Mouse (Mus musculus) heart, adult 2 months (tissue): ENCODE data around the gene Odf2. TPM values are rescaled to one million over a fixed set of nuclear protein-coding genes. Genes with fewer than 3 reads are reported as not detected.

Source experiments
- DNase-seq, 2 experiments: peaks; one replicate each; pipeline ENCODE4 v3.0.0; 2021
- H3K27ac ChIP-seq: fragments of 200-600 bp; 2 replicates; pipeline ENCODE4 v1.8.1; 2022
- H3K27me3 ChIP-seq: fragments of 200-500 bp; 2 replicates; pipeline ENCODE4 v1.6.1; 2012; ENCODE audit warnings: mild to moderate bottlenecking, low read length, inconsistent platforms, mixed read lengths; ENCODE audit not compliant: control insufficient read depth, insufficient read depth
- H3K36me3 ChIP-seq: fragments of 200-500 bp; 2 replicates; pipeline ENCODE4 v1.6.1; 2012; ENCODE audit warnings: low read length, inconsistent platforms; ENCODE audit not compliant: control insufficient read depth, insufficient read depth
- H3K4me1 ChIP-seq: fragments of 200-500 bp; 2 replicates; pipeline ENCODE4 v1.6.1; 2011; ENCODE audit warnings: low read length; ENCODE audit not compliant: control insufficient read depth, insufficient read depth
- H3K4me3 ChIP-seq: fragments of 200-600 bp; 2 replicates; pipeline ENCODE4 v1.8.1; 2022
- H3K79me2 ChIP-seq: fragments of 200-500 bp; replicated peaks from 2 replicates; pipeline ENCODE4 v1.6.1; 2012; ENCODE audit warnings: mild to moderate bottlenecking, inconsistent platforms, low read length, moderate library complexity, mixed read lengths; ENCODE audit not compliant: control insufficient read depth, insufficient read depth
- H3K9ac ChIP-seq: fragments of 200-500 bp; 2 replicates; pipeline ENCODE4 v1.6.1; 2012; ENCODE audit warnings: low read depth, mild to moderate bottlenecking, control low read depth, inconsistent platforms, low read length, mixed read lengths
- CTCF ChIP-seq: fragments of 200-600 bp; IDR thresholded peaks from 2 replicates; pipeline ENCODE4 v1.8.1; 2022; ENCODE audit warnings: antibody characterized with exemption, mild to moderate bottlenecking, moderate library complexity
- EP300 ChIP-seq: fragments of 200-500 bp; IDR thresholded peaks from 2 replicates; pipeline ENCODE4 v1.6.1; 2011; ENCODE audit warnings: low read depth, low read length, control low read depth; ENCODE audit not compliant: insufficient read depth
- POLR2A ChIP-seq: fragments of 200-500 bp; IDR thresholded peaks from 2 replicates; pipeline ENCODE4 v1.6.1; 2011; ENCODE audit warnings: mild to moderate bottlenecking, low read depth, low read length, control low read depth; ENCODE audit not compliant: insufficient read depth
- WGBS: fragments of 180-500 bp; shearing (Covaris S2); methylation state at CpG from one replicate; pipeline ENCODE4 v1.1.7; 2018; 5-methylcytosine and 5-hydroxymethylcytosine counted together
- intact Hi-C: fragments of 180-260 bp; cut with DNase I; formaldehyde crosslinking; loops from one replicate; pipeline ENCODE4 v1.15.1; 2025
- polyA plus RNA-seq: library from polyadenylated mRNA; depleted of rRNA; stranded (reverse); fragments of >200 nt; gene quantifications from 2 replicates; pipeline ENCODE4 v1.2.3, GENCODE M21; 2012
- total RNA-seq, 2 experiments: library from RNA; stranded (reverse); gene quantifications; 2 replicates each; pipeline ENCODE4 v1.2.3; 2021

Gene Odf2
- total and polyA plus RNA-seq, 3 experiments: 16.6 to 22.3 (median 20.1) TPM

- Histone ChIP-seq H3K36me3 (no peaks in the 10 kb centered on the region), H3K9ac (no peak overlapping the region), H3K4me1 (no peaks in the 10 kb centered on the region), H3K4me3 (no peak overlapping the region), H3K27ac (no peak overlapping the region), H3K27me3 (no peaks in the 10 kb centered on the region), H3K79me2 (no peaks in the 10 kb centered on the region)
- WGBS: 5% methylated on average over 5 of the region's 5 CpGs
- TF ChIP-seq EP300 (0 out of 2 replicates have a peak, but pooled peaks have one; percentile 22), POLR2A (no peak), CTCF (peak; percentile 75)
- intact Hi-C loops: loop anchor here (2.0 kb wide), 1 partner anchor 42 kb away; no protein-coding TSS in a partner anchor
- peak in 1 of 2 experiments; percentile 44 for DNase-seq
Measured at GRCm38 (mm10) chr2:29858748-29859473, 30.1 kb upstream of the Odf2 start.

DNA sequence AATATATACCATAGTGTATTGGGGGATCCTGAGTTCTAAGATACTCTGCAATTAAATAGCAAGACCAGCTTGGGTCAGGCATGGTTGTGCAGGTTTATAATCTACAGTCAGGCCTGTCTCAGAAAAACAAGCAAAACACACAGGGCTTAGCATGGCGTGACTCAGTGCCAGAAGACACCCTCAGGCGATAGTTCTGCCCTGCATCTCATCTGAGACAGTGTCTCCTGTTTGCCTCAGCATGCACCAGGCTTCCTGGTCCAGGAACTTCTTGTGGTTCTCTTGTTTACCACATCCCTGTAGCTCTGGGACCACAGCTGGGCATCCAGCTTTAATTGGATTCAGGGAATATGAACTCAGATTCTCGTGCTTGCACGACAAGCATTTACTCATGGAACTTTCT is 23.9 kb upstream of the Odf2 start:
- no peak overlapping the region for H3K27ac ChIP-seq
- no peaks in the 10 kb centered on the region for H3K4me1 ChIP-seq
- intact Hi-C loops: no loop called here
- 77% methylated on average over 4 of the region's 4 CpGs for WGBS
- no peaks in the 10 kb centered on the region for H3K27me3 ChIP-seq
- no peaks in the 10 kb centered on the region for H3K36me3 ChIP-seq
- DNase-seq: no peak
- no peaks in the 10 kb centered on the region for H3K79me2 ChIP-seq
- no peak for TF ChIP-seq EP300
- no peak for TF ChIP-seq CTCF
- no peak for TF ChIP-seq POLR2A
- no peak overlapping the region for H3K4me3 ChIP-seq
- H3K9ac ChIP-seq: no peak overlapping the region

- H3K36me3 ChIP-seq: no peaks in the 10 kb centered on the region
- peak within 1 kb of the TSS; percentile 68 for H3K9ac ChIP-seq
- H3K27ac ChIP-seq: peak within 1 kb of the TSS; percentile 57
- H3K27me3 ChIP-seq: no peaks in the 10 kb centered on the region
- H3K4me1 ChIP-seq: no peaks in the 10 kb centered on the region
- DNase-seq: peak; percentile 87
- 1% methylated on average over 43 of the region's 44 CpGs for WGBS
- no peaks in the 10 kb centered on the region for H3K79me2 ChIP-seq
- H3K4me3 ChIP-seq: peak within 1 kb of the TSS; percentile 59
- TF ChIP-seq EP300 (peak; percentile 81), CTCF (peak; percentile 99; the same call in 1 of the 2 replicates), POLR2A (0 out of 2 replicates have a peak, but pooled peaks have one; percentile 6)
- intact Hi-C loops: loop anchor here (1.0 kb wide), 1 partner anchor 108 kb away; no protein-coding TSS in a partner anchor
Measured at GRCm38 (mm10) chr2:29868949-29869645, 19.9 kb upstream of the Odf2 start, which contains the start of gene Cercam. TSS of gene Cercam (plus strand) at chr2:29869164.

DNA sequence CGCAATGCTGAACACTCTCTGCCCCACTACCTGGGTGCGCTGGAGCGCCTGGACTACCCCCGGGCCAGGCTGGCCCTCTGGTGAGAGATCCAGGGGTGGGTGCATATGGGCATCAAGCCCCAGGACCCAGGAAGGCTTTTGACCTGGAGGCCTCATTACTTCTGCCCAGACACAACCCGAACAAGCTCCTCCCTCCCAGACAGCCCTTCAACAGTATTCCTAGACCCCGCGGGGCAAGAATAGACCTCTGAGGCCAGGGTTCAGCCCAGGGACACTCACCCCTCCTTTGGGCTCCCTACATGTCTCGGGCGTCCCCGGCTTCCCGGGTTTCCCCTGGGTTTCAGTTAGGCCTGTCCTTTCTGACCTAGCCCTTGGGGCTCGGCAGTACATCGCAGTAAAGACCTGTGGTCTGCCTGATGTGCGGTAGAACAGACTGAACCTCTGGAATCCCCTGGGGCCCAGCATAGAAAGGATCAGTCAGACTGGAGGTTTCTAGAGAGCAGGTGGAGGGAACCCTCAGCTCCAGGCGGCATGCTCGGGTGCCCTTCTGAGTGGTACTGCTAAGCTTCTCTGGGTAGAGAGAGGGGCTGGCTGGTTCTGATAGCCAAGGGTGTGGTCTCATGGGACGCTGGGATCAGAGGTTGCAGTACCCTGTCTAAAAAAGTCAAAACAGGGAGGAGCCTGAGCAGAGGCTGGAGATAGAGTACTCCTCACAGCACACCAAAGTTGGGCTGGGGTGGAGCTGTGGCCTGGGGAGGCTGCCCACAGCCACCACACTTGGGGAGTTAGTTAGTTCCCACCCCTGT is 19.2 kb upstream of the Odf2 start:
- H3K27ac ChIP-seq: peak overlapping the region; percentile 57
- 26% methylated on average over 17 of the region's 17 CpGs for WGBS
- H3K79me2 ChIP-seq: no peaks in the 10 kb centered on the region
- no peak for TF ChIP-seq CTCF
- no peak for TF ChIP-seq EP300
- TF ChIP-seq POLR2A: no peak
- intact Hi-C loops: loop anchor here (1.0 kb wide), 1 partner anchor 107 kb away; no protein-coding TSS in a partner anchor
- peak; percentile 48 to 57 for DNase-seq
- peak overlapping the region; percentile 59 for H3K4me3 ChIP-seq
- H3K9ac ChIP-seq: peak overlapping the region; percentile 68
- no peaks in the 10 kb centered on the region for H3K4me1 ChIP-seq
- no peaks in the 10 kb centered on the region for H3K36me3 ChIP-seq
- no peaks in the 10 kb centered on the region for H3K27me3 ChIP-seq

- Histone ChIP-seq H3K9ac (no peak overlapping the region), H3K27me3 (no peaks in the 10 kb centered on the region), H3K79me2 (no peaks in the 10 kb centered on the region), H3K4me3 (no peak overlapping the region), H3K4me1 (no peaks in the 10 kb centered on the region), H3K27ac (no peak overlapping the region), H3K36me3 (no peaks in the 10 kb centered on the region)
- intact Hi-C loops: no loop called here
- 77% methylated on average over 10 of the region's 10 CpGs for WGBS
- TF ChIP-seq CTCF (no peak), EP300 (no peak), POLR2A (no peak)
- no peak for DNase-seq
Measured at GRCm38 (mm10) chr2:29872581-29873295, 16.3 kb upstream of the Odf2 start.
